In the genomic region with DNA sequence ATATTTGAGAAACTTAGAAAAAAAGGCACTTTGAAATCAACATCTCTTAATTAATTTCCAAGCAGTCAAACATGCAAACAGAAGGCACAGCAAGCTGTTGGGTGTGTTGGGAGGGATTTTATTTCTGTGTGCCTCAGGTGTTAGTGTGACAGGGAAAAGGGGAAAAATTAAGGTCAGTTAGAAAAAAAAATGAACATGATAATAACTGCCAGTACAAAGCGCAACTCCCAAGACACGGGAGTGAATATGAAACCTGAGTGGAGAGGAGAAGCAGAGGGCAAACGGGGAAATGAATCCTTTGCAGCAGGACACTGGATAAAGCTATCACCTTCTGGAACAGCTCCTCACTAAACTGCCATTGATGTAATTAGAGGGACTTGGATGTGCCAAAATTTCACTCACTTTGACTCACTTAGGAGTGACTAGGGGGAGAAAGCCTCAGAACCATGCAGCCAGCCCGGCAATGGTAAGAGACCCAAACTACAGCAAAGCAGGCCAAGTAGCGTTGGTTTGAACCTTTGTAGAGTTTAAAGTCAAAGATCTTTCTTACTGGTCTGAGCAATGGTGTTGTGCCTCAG, we compare ENCODE assay signal across 14 mouse cellular contexts.
DNase-seq lines count a peak whose midpoint lies in the region; ATAC-seq and TF ChIP-seq lines count a peak whose summit lies in the region.
"Had no signal": no experiment of that assay in that cellular context is flagged by ENCODE, and none has a peak within 500 bp of the region (broad histone marks: within the 10 kb centered on the region; RNA-seq: fewer than 3 reads in every experiment).

No protein-coding gene starts in this region.

- no peak for TF ChIP-seq CTCF in brain, embryonic 14.5 days (IDR thresholded peaks at IDR 0.05; ENCODE audit: borderline replicate concordance, extremely low read depth, insufficient read depth, insufficient read length)

- no peak overlapping the region for H3K27ac ChIP-seq in kidney, embryonic 15.5 days
- no peak overlapping the region for H3K27ac ChIP-seq in hindbrain, embryonic 16.5 days (ENCODE audit: low read depth, low read length)
- H3K27ac ChIP-seq in neural tube, embryonic 15.5 days (replicated peaks), result no peak overlapping the region
- H3K27ac ChIP-seq: heart, embryonic 13.5 days; liver, embryonic 14.5 days had no signal

- TF ChIP-seq POLR2A in brain, embryonic 14.5 days (IDR thresholded peaks at IDR 0.05; ENCODE audit: borderline replicate concordance, extremely low read depth, insufficient read depth, insufficient read length, poor library complexity, severe bottlenecking), result no peak

- DNase-seq in kidney, postnatal 36 days, result no peak
- peak; percentile 73 for DNase-seq in brain, embryonic 14.5 days (ENCODE audit: low read depth)
- no peak for DNase-seq in heart, postnatal 36 days
- DNase-seq in right cerebral cortex, postnatal 14 days, result no peak
- DNase-seq: cerebellum, postnatal 36 days; gastrocnemius, postnatal 36 days; left cerebral cortex, postnatal 4 days had no signal

- H3K36me3 ChIP-seq in kidney, embryonic 15.5 days, result no peaks in the 10 kb centered on the region
- H3K36me3 ChIP-seq in hindbrain, embryonic 16.5 days (ENCODE audit: control insufficient read depth, insufficient read depth, low read length), result no peaks in the 10 kb centered on the region
- H3K36me3 ChIP-seq in neural tube, embryonic 15.5 days, result no peaks in the 10 kb centered on the region
- H3K36me3 ChIP-seq: heart, embryonic 13.5 days had no signal

- WGBS in kidney, embryonic 15.5 days, result 50% methylated on average over 5 of the region's 5 CpGs
- 47% methylated on average over 5 of the region's 5 CpGs for WGBS in hindbrain, embryonic 16.5 days
- 45% methylated on average over 5 of the region's 5 CpGs for WGBS in neural tube, embryonic 15.5 days

- no peak overlapping the region for H3K9ac ChIP-seq in kidney, embryonic 15.5 days
- no peak overlapping the region for H3K9ac ChIP-seq in hindbrain, embryonic 16.5 days (ENCODE audit: low read depth, low read length)
- no peak overlapping the region for H3K9ac ChIP-seq in neural tube, embryonic 15.5 days (replicated peaks)
- H3K9ac ChIP-seq: heart, embryonic 13.5 days; liver, embryonic 14.5 days had no signal

- H3K4me3 ChIP-seq in kidney, embryonic 15.5 days (replicated peaks), result no peak overlapping the region
- H3K4me3 ChIP-seq in hindbrain, embryonic 16.5 days (ENCODE audit: low read length), result no peak overlapping the region
- H3K4me3 ChIP-seq in neural tube, embryonic 15.5 days (replicated peaks), result no peak overlapping the region
- H3K4me3 ChIP-seq: heart, embryonic 13.5 days; myocyte had no signal

- 0 out of 2 replicates have a peak overlapping the region, but pooled peaks have one; percentile 22 for H3K4me2 ChIP-seq in kidney, embryonic 15.5 days
- H3K4me2 ChIP-seq in hindbrain, embryonic 16.5 days (ENCODE audit: low read length), result peak overlapping the region; percentile 26
- H3K4me2 ChIP-seq in neural tube, embryonic 15.5 days, result 0 out of 2 replicates have a peak overlapping the region, but pooled peaks have one; percentile 34

- no peaks in the 10 kb centered on the region for H3K9me3 ChIP-seq in kidney, embryonic 15.5 days (replicated peaks)
- no peaks in the 10 kb centered on the region for H3K9me3 ChIP-seq in hindbrain, embryonic 16.5 days (ENCODE audit: control insufficient read depth, low read length)
- H3K9me3 ChIP-seq in neural tube, embryonic 15.5 days (replicated peaks), result no peaks in the 10 kb centered on the region
- H3K9me3 ChIP-seq: heart, embryonic 13.5 days had no signal

- intact Hi-C loops in heart, postnatal 36 days (cut with DNase I), result no loop called here

- no peaks in the 10 kb centered on the region for H3K27me3 ChIP-seq in kidney, embryonic 15.5 days
- H3K27me3 ChIP-seq in hindbrain, embryonic 16.5 days (replicated peaks; ENCODE audit: control insufficient read depth, insufficient read depth, low read length), result no peaks in the 10 kb centered on the region; the same call in 1 of the 2 replicates
- H3K27me3 ChIP-seq in neural tube, embryonic 15.5 days (replicated peaks), result no peaks in the 10 kb centered on the region

- no peak for ATAC-seq in kidney, embryonic 15.5 days (replicated peaks; ENCODE audit: low FRiP score)
- no peak for ATAC-seq in hindbrain, embryonic 16.5 days
- no peak for ATAC-seq in neural tube, embryonic 15.5 days (ENCODE audit: low FRiP score)
- ATAC-seq: lung, postnatal 0 days had no signal

- H3K4me1 ChIP-seq in kidney, embryonic 15.5 days, result peaks cover 14% of the 10 kb centered on the region
- H3K4me1 ChIP-seq in hindbrain, embryonic 16.5 days (ENCODE audit: control insufficient read depth, insufficient read depth, low read depth, low read length), result peaks cover 6% of the 10 kb centered on the region; the same call in 1 of the 2 replicates
- peaks cover 11% of the 10 kb centered on the region; the same call in 1 of the 2 replicates for H3K4me1 ChIP-seq in neural tube, embryonic 15.5 days
